Mouse (Mus musculus) kidney, adult 9 months (tissue): ENCODE results near the gene Vmn1r51.
"Not testable (repeated sequence)": the region's sequence is repeated elsewhere in the genome, so short reads cannot be mapped to it uniquely, and the experiment has no call there.

ENCODE experiments used
- DNase-seq: peaks from one replicate; pipeline ENCODE4 v3.0.0; 2022

Gene Vmn1r51

DNA sequence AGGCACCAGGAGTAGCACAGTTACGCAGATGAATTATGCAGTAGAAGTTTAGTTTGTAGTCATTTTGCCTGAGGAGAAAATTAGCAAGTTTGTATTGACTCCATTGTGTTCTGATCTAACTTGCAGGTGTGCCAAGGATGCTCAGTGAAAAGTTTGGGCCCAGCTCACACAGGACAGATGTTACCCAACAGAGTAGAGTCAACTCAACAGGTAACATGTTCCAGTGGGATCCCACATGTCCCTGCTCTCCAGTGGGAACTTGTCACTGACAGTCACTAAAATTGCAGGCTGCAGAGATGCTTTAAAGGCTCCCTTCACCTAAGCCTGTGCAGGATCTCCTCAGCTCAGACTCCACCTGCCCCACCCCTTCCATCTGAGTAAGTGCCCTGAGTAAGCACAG, at the start of gene Vmn1r51:
TSS of gene Vmn1r51 (plus strand) at position 301 of the 400 bp plus-strand sequence.
- not testable (repeated sequence) for DNase-seq

DNA sequence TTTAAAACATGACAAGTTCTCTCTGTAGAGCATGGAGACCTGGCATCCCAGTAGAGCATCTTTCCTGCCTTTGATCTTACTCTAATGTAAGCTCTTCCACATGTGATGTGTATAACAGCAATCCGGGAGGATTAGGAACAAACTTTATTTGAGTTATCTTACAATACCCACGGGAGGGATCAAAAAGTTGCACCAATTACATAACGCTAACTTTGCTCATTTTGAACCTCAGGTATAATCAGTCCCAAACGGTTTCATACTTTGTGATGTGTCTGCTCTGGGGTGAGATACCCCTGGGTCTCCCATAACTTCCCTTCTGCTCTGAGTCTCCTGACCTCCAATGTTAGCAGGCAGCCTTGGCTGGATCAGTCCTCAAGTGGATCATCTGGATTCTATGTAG, 44.0 kb upstream of the Vmn1r51 start, which contains the start of gene Vmn1r49:
TSS of gene Vmn1r49 (minus strand) at position 101 of the 400 bp plus-strand sequence.
- DNase-seq: no peak

DNA sequence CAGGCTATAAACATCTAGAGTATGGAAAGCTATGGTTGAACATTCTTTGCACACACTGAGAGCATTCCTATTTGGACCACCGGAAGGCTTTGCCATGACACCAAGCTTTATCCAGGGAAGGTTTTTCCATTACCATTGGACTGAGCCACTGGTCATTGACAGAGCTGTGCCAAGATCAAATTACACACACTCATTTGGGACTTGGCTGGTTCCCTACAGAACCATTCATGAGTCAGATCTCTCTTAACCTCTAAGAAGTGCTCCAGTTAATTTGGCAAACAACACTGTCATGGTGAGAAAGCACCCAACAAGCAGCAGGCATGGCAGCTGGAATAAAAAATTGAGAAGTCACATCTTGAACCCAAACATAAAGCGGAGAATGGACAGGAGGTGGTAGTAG, 21.8 kb upstream of the Vmn1r51 start:
- DNase-seq: no peak

DNA sequence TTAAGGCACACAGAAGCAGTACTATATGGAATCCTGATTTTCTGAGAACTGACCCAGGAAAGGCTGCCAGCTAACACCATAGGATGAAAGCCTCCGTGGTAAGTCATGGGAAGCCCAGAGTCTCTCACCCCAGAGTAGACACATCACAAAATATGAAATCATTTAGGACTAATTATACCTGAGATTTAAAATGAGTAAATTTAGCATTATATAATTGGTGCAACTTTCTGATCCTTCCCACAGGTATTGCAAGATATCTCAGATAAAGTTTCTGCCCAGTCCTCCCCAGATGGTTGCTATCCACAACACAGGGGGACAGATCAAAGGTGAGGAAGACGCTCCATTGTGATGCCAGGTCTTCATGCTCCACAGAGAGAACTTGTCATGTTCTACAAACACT, 21.3 kb upstream of the Vmn1r51 start, which contains the start of gene Vmn1r50:
TSS of gene Vmn1r50 (plus strand) at position 301 of the 400 bp plus-strand sequence.
- no peak for DNase-seq

DNA sequence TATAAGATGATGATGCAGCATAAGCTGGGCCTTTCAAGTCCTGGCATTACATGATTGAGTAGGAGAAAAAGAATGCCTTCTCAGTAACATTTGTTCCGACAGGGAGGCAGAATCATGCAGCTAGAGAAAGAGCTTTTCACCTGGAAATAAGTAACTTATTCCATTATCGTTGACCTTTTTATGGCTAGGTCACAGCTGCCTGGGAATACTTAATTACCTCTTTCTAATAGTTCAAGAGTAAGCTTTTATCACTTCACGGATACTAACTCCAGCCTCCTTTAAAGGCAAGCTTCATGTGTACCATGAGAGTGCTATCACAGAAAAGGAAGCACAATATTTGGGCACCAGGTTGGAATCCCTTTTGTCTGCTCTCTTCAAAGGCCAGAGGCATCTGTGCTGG, 37.7 kb downstream of the Vmn1r51 start:
- DNase-seq: peak; percentile 10

DNA sequence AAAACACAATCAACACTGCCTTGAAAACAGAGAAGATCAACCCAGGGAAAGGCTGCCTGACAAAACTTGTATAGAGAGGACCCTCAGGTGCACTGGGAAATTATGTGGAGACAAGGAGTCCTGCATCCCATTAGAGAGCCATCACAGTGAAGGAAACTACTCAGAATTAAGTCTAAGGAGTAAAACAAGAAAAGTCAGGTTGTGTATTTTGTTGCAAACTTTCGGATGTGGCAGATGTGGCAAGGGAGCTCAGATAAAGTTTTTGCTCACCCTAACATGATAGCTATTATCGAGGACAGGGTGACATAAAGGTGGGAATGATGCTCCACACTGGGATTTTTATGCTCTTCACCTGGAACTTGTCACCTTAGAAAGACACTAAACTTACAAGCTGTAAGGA, 52.1 kb downstream of the Vmn1r51 start, which contains the start of gene Vmn1r52:
TSS of gene Vmn1r52 (plus strand) at position 301 of the 400 bp plus-strand sequence.
- no peak for DNase-seq
